Mouse (Mus musculus) thymus, postnatal 14 days (tissue): ENCODE results near the gene Neo1.
"Not testable (repeated sequence)": the region's sequence is repeated elsewhere in the genome, so short reads cannot be mapped to it uniquely, and the experiment has no call there.

Experiments
- DNase-seq: peaks from one replicate; pipeline ENCODE4 v3.0.0; 2021

The Neo1 gene

GRCm38 (mm10) chr9:58989255-58989928 lies 46.8 kb downstream of the Neo1 start:
- no peak for DNase-seq

DNA sequence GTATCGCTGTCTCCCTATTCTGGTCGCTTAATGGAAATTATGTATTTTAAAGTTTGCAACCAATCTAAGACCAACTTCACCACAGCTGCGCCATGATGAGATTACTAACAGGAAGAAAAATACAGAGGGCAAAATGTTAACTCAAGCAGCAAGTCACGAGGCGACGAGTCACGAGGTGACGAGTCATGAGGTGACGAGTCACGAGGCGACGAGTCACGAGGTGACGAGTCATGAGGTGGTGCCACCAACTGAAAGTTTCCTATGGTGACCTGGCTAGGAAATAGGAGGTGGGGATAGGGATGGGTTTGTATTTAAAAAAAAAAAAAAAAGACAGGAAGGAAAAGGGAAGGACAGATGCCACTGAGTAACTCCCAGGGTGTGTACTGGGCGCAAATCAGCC lies 57.2 kb downstream of the Neo1 start:
- no peak for DNase-seq

DNA sequence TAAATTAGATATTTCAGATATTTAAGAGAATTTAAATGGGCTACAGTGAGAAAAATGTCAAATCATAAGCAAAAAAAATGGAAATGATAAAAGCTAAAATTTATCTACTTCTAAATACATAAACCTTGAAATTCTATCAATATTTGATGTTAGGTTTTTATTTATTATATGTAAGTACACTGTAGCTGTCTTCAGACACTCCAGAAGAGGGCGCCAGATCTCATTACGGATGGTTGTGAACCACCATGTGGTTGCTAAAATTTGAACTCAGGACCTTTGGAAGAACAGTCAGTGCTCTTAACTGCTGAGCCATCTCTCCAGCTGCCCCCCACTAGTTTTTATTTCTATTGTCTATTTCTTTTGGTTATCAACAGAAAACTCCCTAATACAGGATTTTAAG lies 65.1 kb downstream of the Neo1 start:
- not testable (repeated sequence) for DNase-seq

- no peak for DNase-seq
Measured at GRCm38 (mm10) chr9:58967371-58967770, 68.9 kb downstream of the Neo1 start.

- DNase-seq: no peak
Measured at GRCm38 (mm10) chr9:58955507-58955906, 80.7 kb downstream of the Neo1 start.

GRCm38 (mm10) chr9:58945910-58946309 lies 90.3 kb downstream of the Neo1 start:
- DNase-seq: not testable (repeated sequence)

- no peak for DNase-seq
Measured at GRCm38 (mm10) chr9:58934776-58935175, 101.5 kb downstream of the Neo1 start.

GRCm38 (mm10) chr9:58928103-58928502 lies 108.1 kb downstream of the Neo1 start:
- peak; percentile 49 for DNase-seq

GRCm38 (mm10) chr9:58902869-58903585 lies 133.2 kb downstream of the Neo1 start:
- peak; percentile 51 for DNase-seq

- DNase-seq: no peak
Measured at GRCm38 (mm10) chr9:58899602-58900001, 136.6 kb downstream of the Neo1 start.

DNA sequence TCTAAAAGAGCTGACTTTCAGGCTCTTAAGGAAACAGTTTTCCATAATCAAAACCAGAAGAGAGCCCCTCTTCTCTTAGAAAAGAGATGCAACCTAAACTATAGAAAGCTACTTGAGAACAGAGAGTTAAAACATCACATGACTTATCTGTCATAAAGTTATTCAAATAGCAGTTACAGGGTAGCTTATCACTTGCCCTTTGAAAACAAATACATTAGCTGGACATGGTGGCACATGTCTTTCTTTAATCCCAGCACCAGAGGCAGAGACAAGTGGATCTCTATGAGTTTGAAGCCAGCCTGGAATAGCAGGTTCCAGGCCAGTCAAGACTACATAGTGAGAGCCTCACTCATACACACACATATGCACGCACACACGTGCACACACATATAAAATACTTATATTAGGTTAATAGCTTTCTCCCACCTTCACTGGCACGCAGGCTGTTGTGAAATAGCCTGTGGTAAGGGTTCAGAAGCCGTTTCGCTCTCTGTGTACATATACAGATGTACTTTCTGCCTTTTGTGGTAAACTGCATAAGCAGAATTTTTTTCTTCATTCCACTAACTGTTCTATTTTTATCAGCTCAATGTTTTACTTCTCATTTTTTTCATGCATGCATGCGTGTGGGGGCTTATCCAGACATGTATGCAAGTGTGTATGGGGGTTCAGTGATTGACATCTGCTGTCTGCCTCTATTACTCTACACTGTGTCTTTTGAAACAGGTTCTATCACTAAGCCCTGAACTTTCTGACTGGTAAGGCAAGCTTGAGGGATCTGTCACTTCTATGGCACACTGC lies 144.2 kb downstream of the Neo1 start:
- DNase-seq: no peak

DNA sequence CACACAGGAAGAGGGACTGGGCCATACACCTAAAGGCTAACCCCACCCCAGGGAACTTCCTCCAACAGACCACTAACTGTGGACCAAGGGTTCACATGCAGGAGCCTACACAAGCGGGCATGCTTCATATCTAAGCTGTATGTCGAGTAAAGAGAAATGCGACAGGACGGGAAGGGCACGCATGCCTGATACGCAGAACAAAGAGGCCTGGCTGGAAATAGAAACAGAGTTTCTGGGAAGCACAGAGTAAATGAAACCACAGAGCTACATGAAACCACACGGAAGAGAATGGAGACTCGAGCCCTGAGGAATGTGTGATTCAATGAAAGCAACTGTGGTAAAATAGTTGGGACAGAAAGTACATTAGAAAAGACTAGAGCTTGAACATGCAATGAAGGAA lies 145.3 kb downstream of the Neo1 start:
- no peak for DNase-seq

DNA sequence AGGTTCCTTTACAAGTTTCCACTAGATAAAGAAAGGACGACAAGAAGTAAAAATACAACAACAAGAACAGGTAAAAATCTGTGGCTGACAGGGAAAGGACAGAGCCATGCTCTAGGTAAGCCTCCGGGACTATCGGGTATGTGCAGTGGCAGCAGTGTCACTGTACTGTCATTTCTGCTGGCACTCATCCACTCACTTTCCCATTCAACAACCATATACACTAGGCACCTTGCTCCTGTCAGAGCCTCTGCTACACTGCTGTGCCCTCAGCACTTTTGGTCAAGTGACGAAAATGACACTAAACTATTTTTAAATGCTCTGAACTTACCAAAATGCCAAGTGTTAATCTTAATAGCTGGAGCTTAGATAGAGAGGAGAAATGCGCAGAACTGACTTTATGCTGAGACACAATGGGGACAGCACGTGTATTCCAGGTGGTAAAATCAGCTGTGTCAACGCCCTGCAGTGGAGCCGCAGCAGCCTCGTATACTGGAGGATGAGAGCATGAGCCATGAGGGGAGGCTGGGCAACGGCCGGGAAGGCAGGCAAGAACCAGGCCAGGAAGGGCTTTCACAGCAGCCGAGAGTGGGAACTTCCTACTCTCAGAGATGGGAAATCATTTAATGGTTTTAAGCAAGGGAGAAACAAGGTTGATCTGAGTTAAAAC lies 146.3 kb downstream of the Neo1 start:
- DNase-seq: no peak

DNA sequence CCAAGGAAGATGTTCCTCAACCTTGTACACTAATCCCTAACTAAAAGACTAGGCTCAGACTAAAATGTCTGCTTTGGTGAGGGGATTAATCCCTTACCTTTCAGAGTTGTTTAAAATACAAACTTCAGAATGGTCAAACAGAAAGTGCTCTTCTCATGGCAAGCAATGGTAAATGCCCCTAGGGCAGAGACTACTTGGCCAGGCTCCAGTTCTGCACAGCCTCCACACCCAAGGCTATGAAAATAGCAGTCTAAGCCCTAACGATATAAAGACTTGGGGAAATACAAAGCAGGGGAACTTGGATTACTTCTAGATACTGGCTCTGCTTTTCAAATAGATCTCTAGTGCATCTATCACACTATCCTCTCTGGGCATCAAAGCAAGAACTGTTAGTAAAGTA lies 153.6 kb downstream of the Neo1 start:
- no peak for DNase-seq

DNA sequence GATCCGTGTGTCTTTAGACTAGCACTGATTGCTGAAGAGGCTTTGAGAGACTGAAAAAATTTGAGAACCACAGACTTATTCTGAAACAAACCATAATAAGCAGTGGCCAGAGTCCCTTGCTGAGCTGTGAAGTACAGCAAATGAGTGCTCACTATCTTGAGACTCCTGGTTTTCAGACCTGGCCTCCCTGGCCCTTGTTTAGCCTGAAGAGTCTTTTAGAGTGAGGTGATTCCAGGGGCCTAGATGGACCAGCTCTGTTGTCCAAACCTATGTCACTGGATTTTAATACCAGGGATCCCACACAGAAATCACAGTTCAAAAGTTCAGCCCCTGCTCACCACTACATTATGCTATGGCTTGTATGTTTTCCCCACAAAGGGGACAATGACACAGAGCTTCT lies 156.4 kb downstream of the Neo1 start:
- DNase-seq: no peak

DNA sequence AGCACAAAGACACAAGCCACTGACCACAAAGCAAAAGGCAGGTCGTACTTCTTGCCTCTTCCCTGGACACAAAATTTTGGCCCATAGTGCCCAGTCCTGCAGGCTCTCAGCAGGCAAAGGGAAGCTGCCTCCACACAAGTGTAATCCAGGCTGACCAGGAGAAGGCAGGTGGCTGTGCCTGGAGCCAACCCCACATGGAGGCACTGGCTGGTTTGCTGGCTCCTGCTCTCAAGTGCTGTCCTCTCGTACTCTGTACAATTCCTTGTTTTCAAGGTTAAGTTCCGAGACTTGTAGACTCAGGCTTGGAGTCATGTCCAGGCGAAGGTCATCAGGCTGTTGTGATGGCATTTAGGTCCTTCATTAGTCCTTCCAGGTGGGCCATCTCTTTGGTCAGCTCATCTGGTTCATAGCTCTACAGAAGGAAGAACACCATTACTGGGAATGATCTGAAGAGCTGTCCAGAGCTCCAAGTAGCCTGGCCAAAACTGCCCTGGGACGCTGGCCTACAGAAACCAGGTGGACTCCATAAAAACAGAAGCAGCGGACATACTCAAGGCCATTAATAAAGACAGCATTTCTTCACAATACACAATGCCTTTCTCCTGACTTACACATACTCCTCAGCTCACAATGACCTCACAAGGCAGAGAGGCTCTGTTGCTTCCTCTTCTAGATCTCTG lies 159.2 kb downstream of the Neo1 start:
- no peak for DNase-seq

DNA sequence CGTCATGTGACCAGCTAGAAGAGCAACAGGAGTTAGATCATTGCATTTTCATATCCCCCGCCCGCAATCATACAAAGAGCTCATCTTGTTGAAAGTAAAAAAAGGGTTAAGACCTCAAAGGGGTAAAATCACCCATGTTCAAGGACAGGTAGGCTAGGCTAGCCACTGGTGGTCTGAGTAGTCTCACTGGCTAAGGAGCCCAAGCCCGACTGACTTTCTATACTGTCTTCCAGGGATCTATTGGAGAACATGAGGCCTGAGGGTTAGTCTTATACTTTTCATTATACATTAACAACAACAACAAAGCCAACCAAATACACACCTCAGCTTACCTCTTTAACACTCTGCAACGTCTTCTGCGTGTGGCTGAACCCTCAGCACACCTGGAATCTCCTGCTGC lies 160.8 kb downstream of the Neo1 start:
- DNase-seq: no peak

- DNase-seq: no peak
Measured at GRCm38 (mm10) chr9:58874354-58874753, 161.9 kb downstream of the Neo1 start.

GRCm38 (mm10) chr9:58873541-58874324 lies 162.5 kb downstream of the Neo1 start:
- DNase-seq: peak; percentile 60

DNA sequence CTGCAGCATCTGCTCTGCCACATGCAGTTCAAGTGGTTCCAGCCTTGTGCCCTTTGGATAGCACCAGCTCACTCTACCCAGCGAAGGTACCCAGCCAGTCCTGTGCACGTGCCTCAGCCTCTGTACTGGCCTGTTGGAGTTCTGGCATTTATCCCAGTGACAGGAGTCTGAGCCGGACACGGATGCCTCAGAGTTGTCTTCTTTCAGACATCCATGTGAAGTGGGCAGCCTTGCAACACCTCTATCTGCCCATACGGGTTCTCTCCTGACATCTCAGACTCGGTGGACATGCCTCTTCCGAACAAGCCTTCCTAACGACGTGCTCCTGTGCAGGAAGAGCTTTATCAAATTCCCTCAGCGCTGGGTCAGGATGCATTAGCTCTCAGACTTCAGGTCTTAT lies 165.1 kb downstream of the Neo1 start:
- DNase-seq: no peak

DNA sequence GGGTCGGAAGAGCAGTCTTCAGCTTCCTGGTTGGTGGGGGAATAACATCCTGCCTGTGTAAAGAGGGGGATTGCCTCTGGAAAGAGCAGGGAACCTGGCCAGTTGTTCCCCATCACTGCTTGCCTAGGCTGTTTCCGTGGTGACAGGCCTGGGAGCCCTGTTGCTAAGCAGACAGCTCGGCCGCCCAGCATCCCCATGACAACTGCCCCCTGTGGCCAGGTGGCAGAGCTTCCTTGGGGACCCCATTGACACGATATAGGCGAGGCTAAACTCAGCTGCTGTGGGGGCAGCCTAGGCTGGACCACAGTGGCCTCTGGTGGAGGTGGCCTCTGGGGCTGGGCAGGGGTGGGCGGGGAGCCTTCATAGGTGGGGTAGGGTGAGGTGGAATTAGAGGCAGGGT lies 172.4 kb downstream of the Neo1 start:
- no peak for DNase-seq

GRCm38 (mm10) chr9:58859080-58859635 lies 177.1 kb downstream of the Neo1 start:
- no peak for DNase-seq
